Mouse (Mus musculus) lung, postnatal 0 days (tissue): ENCODE data around the gene Fance.

ENCODE experiments used
- CTCF ChIP-seq: IDR thresholded peaks from 2 replicates; pipeline ENCODE4 v1.5.1; 2016; ENCODE audit warnings: antibody characterized with exemption, mild to moderate bottlenecking
- EP300 ChIP-seq: IDR thresholded peaks from 2 replicates; pipeline ENCODE4 v1.6.1; 2016; ENCODE audit warnings: antibody characterized with exemption, mild to moderate bottlenecking, control low read depth

DNA sequence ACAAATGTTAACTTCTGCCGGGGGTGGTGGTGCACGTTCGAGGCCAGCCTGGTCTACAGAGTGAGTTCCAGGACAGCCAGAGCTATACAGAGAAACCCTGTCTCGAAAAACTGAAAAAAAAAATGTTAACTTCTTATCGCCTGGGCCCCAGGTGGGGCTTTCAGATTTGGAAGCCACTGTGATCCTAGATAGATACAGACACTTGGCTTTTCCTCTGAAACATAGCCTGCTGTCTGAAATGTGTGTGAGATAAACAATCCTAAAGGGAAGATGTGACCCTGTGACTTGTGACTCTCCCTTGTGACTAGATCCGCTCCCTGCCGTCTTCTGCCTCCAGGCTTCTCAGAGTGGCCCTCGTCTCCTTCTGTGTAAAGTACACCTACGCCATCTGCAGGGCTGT is 4.4 kb downstream of the Fance start:
- no peak for TF ChIP-seq CTCF
- TF ChIP-seq EP300: no peak
